ENCODE assay signal across 29 mouse cellular contexts in the genomic region with DNA sequence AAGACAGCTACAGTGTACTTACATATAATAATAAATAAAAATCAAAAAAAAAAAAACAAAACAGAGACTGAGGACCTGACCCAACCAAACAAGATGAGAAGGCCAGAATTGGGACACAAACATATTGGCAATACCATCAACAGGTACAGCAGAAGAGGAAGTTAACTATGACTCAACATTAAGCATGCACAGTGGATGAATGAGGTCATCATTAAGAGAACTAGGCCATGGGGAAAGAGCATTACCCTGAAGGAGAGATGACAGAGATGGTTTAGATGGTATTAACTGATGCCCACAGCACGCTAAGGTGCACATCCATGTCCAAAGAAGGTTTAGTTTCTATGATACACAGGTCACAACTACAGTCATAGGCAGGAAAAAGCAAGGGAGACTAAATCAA. TPM values are rescaled to one million over a fixed set of nuclear protein-coding genes. Genes with fewer than 3 reads are reported as not detected.
A peak's percentile ranks its signal among the peaks of the same experiment; 100 is the strongest.
DNase-seq lines count a peak whose midpoint lies in the region; ATAC-seq and TF ChIP-seq lines count a peak whose summit lies in the region.
"Had no signal": no experiment of that assay in that cellular context is flagged by ENCODE, and none has a peak within 500 bp of the region (broad histone marks: within the 10 kb centered on the region; RNA-seq: fewer than 3 reads in every experiment).

No protein-coding gene starts in this region.

- H3K4me2 ChIP-seq in liver, postnatal 0 days (ENCODE audit: low read depth, low read length) = no peak overlapping the region
- H3K4me2 ChIP-seq in liver, embryonic 12.5 days = no peak overlapping the region
- no peak overlapping the region for H3K4me2 ChIP-seq in midbrain, embryonic 14.5 days (ENCODE audit: low read length)
- H3K4me2 ChIP-seq in heart, embryonic 12.5 days = no peak overlapping the region
- H3K4me2 ChIP-seq: embryonic facial prominence, embryonic 15.5 days; forebrain, embryonic 12.5 days; kidney, embryonic 15.5 days; liver, embryonic 13.5 days; lung, embryonic 14.5 days; midbrain, embryonic 15.5 days; stomach, embryonic 15.5 days had no signal

- TF ChIP-seq EP300 in liver, postnatal 0 days (IDR thresholded peaks at IDR 0.05; ENCODE audit: low read depth) = no peak

- peaks cover 29% of the 10 kb centered on the region for H3K4me1 ChIP-seq in liver, postnatal 0 days (ENCODE audit: insufficient read depth)
- H3K4me1 ChIP-seq in liver, embryonic 12.5 days = peaks cover 48% of the 10 kb centered on the region
- H3K4me1 ChIP-seq in G1E (ENCODE audit: insufficient read depth, low read depth, low read length) = peaks cover 57% of the 10 kb centered on the region
- peaks cover 15% of the 10 kb centered on the region for H3K4me1 ChIP-seq in midbrain, embryonic 14.5 days (ENCODE audit: control insufficient read depth, insufficient read depth, low read length)
- peaks cover 30% of the 10 kb centered on the region for H3K4me1 ChIP-seq in heart, embryonic 12.5 days (replicated peaks)

- H3K36me3 ChIP-seq in liver, postnatal 0 days (replicated peaks; ENCODE audit: insufficient read depth, low read length) = no peaks in the 10 kb centered on the region; the same call in 1 of the 2 replicates
- H3K36me3 ChIP-seq in liver, embryonic 12.5 days = peaks cover 25% of the 10 kb centered on the region
- H3K36me3 ChIP-seq in G1E (replicated peaks) = peaks cover 56% of the 10 kb centered on the region
- H3K36me3 ChIP-seq in midbrain, embryonic 14.5 days (ENCODE audit: control insufficient read depth, insufficient read depth, low read length) = no peaks in the 10 kb centered on the region
- 0 out of 2 replicates have a peak, but pooled peaks cover 4% of the 10 kb centered on the region for H3K36me3 ChIP-seq in heart, embryonic 12.5 days
- H3K36me3 ChIP-seq: forebrain, embryonic 12.5 days; midbrain, embryonic 15.5 days; stomach, embryonic 15.5 days had no signal

- no peak for TF ChIP-seq CTCF in liver, postnatal 0 days (IDR thresholded peaks at IDR 0.05; ENCODE audit: low read depth)
- no peak for TF ChIP-seq CTCF in G1E (IDR thresholded peaks at IDR 0.05; ENCODE audit: low read depth, low read length)

- no peak for DNase-seq in liver, postnatal 0 days
- DNase-seq in G1E (ENCODE audit: low spot score) = no peak
- no peak for DNase-seq in midbrain, embryonic 14.5 days
- no peak for DNase-seq in spleen, adult 12 weeks (ENCODE audit: low spot score)
- DNase-seq: adrenal gland, postnatal 14 days; cerebellum, adult 18-20 months; cerebellum, postnatal 14 days; forebrain, postnatal 0 days; heart, postnatal 14 days; kidney, postnatal 36 days; left cerebral cortex, postnatal 4 days; liver, embryonic 13.5 days; lung, embryonic 14.5 days; lung, postnatal 4 days; thymus, adult 18-20 months; thymus, postnatal 25 days had no signal

- 75% methylated on average over 1 of the region's 1 CpGs for WGBS in liver, postnatal 0 days (ENCODE audit: insufficient replicate concordance)
- WGBS in liver, embryonic 12.5 days (ENCODE audit: insufficient replicate concordance) = 90% methylated on average over 1 of the region's 1 CpGs
- 97% methylated on average over 1 of the region's 1 CpGs for WGBS in midbrain, embryonic 14.5 days
- WGBS in heart, embryonic 12.5 days = 100% methylated on average over 1 of the region's 1 CpGs

- ATAC-seq in liver, postnatal 0 days = peak; percentile 68
- ATAC-seq in liver, embryonic 12.5 days = no peak
- ATAC-seq in G1E (ENCODE audit: extremely low read depth, insufficient number of reproducible peaks, low FRiP score, poor library complexity, severe bottlenecking) = peak; percentile 57
- peak; percentile 46 to 72; a peak in 2 of 4 replicates for ATAC-seq in hematopoietic stem cell, adult 5-6 weeks (replicated peaks in 1 of 2; ENCODE audit: insufficient read depth in 1 of 2, low FRiP score in 2 of 2, low TSS enrichment in 1 of 2, low read depth in 1 of 2, poor library complexity in 2 of 2, severe bottlenecking in 2 of 2)
- peak; percentile 98 for ATAC-seq in neutrophil, adult 5-6 weeks (ENCODE audit: extremely low read depth, insufficient number of reproducible peaks, low FRiP score, poor library complexity, severe bottlenecking)
- ATAC-seq in midbrain, embryonic 14.5 days (ENCODE audit: low FRiP score, low TSS enrichment) = no peak
- ATAC-seq in heart, embryonic 12.5 days (ENCODE audit: insufficient number of reproducible peaks, low FRiP score) = no peak
- ATAC-seq: forebrain, postnatal 0 days; hindbrain, embryonic 16.5 days; intestine, embryonic 16.5 days; midbrain, embryonic 15.5 days; Patski had no signal

- no peaks in the 10 kb centered on the region for H3K27me3 ChIP-seq in liver, postnatal 0 days (ENCODE audit: insufficient read depth, low read length)
- H3K27me3 ChIP-seq in liver, embryonic 12.5 days (replicated peaks) = no peaks in the 10 kb centered on the region
- no peaks in the 10 kb centered on the region for H3K27me3 ChIP-seq in G1E (ENCODE audit: insufficient read depth, low read length)
- H3K27me3 ChIP-seq in midbrain, embryonic 14.5 days (ENCODE audit: control insufficient read depth, insufficient read depth, low read length) = no peaks in the 10 kb centered on the region
- no peaks in the 10 kb centered on the region for H3K27me3 ChIP-seq in heart, embryonic 12.5 days (replicated peaks)
- H3K27me3 ChIP-seq: embryonic facial prominence, embryonic 15.5 days; forebrain, embryonic 12.5 days; kidney, embryonic 15.5 days; liver, embryonic 13.5 days; midbrain, embryonic 15.5 days; Patski; stomach, embryonic 15.5 days had no signal

- H3K9me3 ChIP-seq in liver, postnatal 0 days (ENCODE audit: low read length) = no peaks in the 10 kb centered on the region
- H3K9me3 ChIP-seq in liver, embryonic 12.5 days (replicated peaks) = no peaks in the 10 kb centered on the region
- peaks cover 10% of the 10 kb centered on the region for H3K9me3 ChIP-seq in G1E (replicated peaks)
- no peaks in the 10 kb centered on the region for H3K9me3 ChIP-seq in midbrain, embryonic 14.5 days (ENCODE audit: control insufficient read depth, low read length)
- no peaks in the 10 kb centered on the region for H3K9me3 ChIP-seq in heart, embryonic 12.5 days (replicated peaks)
- H3K9me3 ChIP-seq: embryonic facial prominence, embryonic 10.5 days; embryonic facial prominence, embryonic 15.5 days; kidney, embryonic 15.5 days; liver, embryonic 13.5 days; midbrain, embryonic 15.5 days; stomach, embryonic 15.5 days had no signal

- no peak overlapping the region for H3K4me3 ChIP-seq in liver, postnatal 0 days (ENCODE audit: low read depth, low read length)
- H3K4me3 ChIP-seq in liver, embryonic 12.5 days = no peak overlapping the region
- H3K4me3 ChIP-seq in G1E (ENCODE audit: low read depth, low read length) = no peak overlapping the region
- H3K4me3 ChIP-seq in midbrain, embryonic 14.5 days (replicated peaks; ENCODE audit: low read depth, low read length) = no peak overlapping the region
- no peak overlapping the region for H3K4me3 ChIP-seq in heart, embryonic 12.5 days
- H3K4me3 ChIP-seq: embryonic facial prominence, embryonic 10.5 days; embryonic facial prominence, embryonic 15.5 days; forebrain, embryonic 12.5 days; kidney, embryonic 15.5 days; liver, embryonic 13.5 days; midbrain, embryonic 15.5 days; stomach, embryonic 15.5 days had no signal

- H3K9ac ChIP-seq in liver, postnatal 0 days (replicated peaks) = no peak overlapping the region
- H3K9ac ChIP-seq in liver, embryonic 12.5 days = no peak overlapping the region
- H3K9ac ChIP-seq in midbrain, embryonic 14.5 days (replicated peaks; ENCODE audit: low read length) = no peak overlapping the region
- H3K9ac ChIP-seq in heart, embryonic 12.5 days = no peak overlapping the region
- H3K9ac ChIP-seq: embryonic facial prominence, embryonic 15.5 days; forebrain, embryonic 12.5 days; forebrain, postnatal 0 days; kidney, embryonic 15.5 days; liver, embryonic 13.5 days; lung, embryonic 14.5 days; midbrain, embryonic 15.5 days; stomach, embryonic 15.5 days had no signal

- no peak overlapping the region for H3K27ac ChIP-seq in liver, postnatal 0 days (ENCODE audit: low read depth)
- no peak overlapping the region for H3K27ac ChIP-seq in liver, embryonic 12.5 days
- H3K27ac ChIP-seq in midbrain, embryonic 14.5 days (replicated peaks; ENCODE audit: low read depth, low read length) = no peak overlapping the region
- no peak overlapping the region for H3K27ac ChIP-seq in heart, embryonic 12.5 days (ENCODE audit: poor library complexity, severe bottlenecking)
- H3K27ac ChIP-seq: embryonic facial prominence, embryonic 10.5 days; embryonic facial prominence, embryonic 15.5 days; forebrain, embryonic 12.5 days; kidney, embryonic 15.5 days; liver, embryonic 13.5 days; midbrain, embryonic 15.5 days; stomach, embryonic 15.5 days had no signal

RNA-seq across cellular contexts. Expression of a gene that starts 6.1 kb away (rescaled TPM):
- polyA plus RNA-seq in liver, postnatal 0 days (2015; fragmentation: Nextera tagmentation; extraction: Ambion mirVana) = 12.7 and 15.1 TPM in 2 replicates
- polyA plus RNA-seq in liver, embryonic 12.5 days (2016; fragmentation: Nextera tagmentation; extraction: Ambion mirVana) = 38.0 and 39.8 TPM in 2 replicates
- total RNA-seq in G1E (2014; fragmentation: Nextera tagmentation) = 240 and 242 TPM in 2 replicates
- 49.6 and 50.0 TPM in 2 replicates for total RNA-seq in G1E (2017)
- polyA plus RNA-seq in G1E (2012) = 114 and 180 TPM in 2 replicates
- total RNA-seq in hematopoietic stem cell, adult 5-6 weeks (2017) = 57.4 and 73.4 TPM in 2 replicates
- total RNA-seq in neutrophil, adult 5-6 weeks (2017) = 179 and 200 TPM in 2 replicates
- polyA plus RNA-seq in midbrain, embryonic 14.5 days (2014; fragmentation: Nextera tagmentation; extraction: Ambion mirVana) = 64.2 and 65.1 TPM in 2 replicates
- polyA plus RNA-seq in heart, embryonic 12.5 days (2016; fragmentation: Nextera tagmentation; extraction: Ambion mirVana) = 44.7 and 48.1 TPM in 2 replicates

Comparison
In these comparisons a context has a peak if more than half of its experiments do, and no peak if none do; other contexts are left out.
1. ATAC-seq: peak in liver, postnatal 0 days (single experiment), G1E (single experiment), hematopoietic stem cell, adult 5-6 weeks (2 of 2) and neutrophil, adult 5-6 weeks (single experiment); none in liver, embryonic 12.5 days (single experiment), midbrain, embryonic 14.5 days (single experiment) and heart, embryonic 12.5 days (single experiment).